Mouse (Mus musculus) left cerebral cortex, postnatal 36 days (tissue): Measurements from ENCODE around the gene Eva1b. TPM values are rescaled to one million over a fixed set of nuclear protein-coding genes. Genes with fewer than 3 reads are reported as not detected.
"Not testable (repeated sequence)": the region's sequence is repeated elsewhere in the genome, so short reads cannot be mapped to it uniquely, and the experiment has no call there.

ENCODE experiments used
- DNase-seq, 2 experiments: peaks; one replicate each; pipeline ENCODE4 v3.0.0; 2021 to 2022; ENCODE audit warnings: low spot score in 2 of 2, mixed read lengths in 1 of 2
- intact Hi-C: fragments of 180-260 bp; cut with DNase I; formaldehyde crosslinking; loops from one replicate; pipeline ENCODE4 v1.15.1; 2025
- total RNA-seq, 2 experiments: library from RNA; stranded (reverse); gene quantifications; 2 replicates each; pipeline ENCODE4 v1.2.3; 2021

Eva1b gene
- total RNA-seq, 2 experiments from 2014 or later, result 3.0 to 3.8 TPM

DNA sequence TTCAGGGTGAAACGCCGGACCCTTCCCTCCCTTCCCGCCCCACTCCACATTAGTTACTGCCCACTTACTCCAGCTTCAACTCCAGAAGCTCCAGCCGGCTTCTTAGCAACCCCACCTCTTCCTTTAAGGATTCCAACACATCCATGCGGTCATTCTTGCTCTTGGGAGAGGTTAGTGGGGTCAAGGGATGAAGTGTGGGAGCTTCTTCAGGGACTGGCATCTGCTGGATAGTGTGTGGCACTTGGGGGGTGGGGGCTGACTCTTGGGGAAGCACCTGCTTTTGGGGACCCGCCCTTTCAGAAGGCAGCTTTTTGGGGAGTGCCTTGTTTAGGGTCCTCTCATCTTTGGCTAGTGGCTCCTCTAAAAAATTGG, 3.4 kb downstream of the Eva1b start:
- intact Hi-C loops, result no loop called here
- DNase-seq, result no peak

GRCm38 (mm10) chr4:126151701-126152440, 4.3 kb downstream of the Eva1b start:
- intact Hi-C loops, result no loop called here
- DNase-seq, result no peak

DNA sequence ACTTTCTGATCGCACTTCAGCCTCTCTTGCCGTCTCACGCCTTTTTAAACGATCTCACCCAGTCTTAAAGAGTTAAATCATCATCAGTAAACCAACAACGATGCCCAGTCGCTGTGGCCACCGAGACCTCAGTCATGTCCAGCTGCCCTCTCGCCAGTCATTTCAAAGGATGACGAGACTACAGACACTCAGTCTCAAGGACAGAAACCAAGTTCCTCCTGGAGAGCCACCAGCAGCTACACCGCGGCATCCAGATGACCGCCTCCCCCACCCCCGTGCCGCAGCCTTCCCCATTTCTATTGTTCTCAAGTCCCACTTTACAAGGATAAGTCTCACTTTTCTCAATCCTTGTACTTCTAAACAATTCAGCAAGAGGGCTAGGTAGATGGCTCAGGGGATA, 5.3 kb downstream of the Eva1b start:
- intact Hi-C loops, result no loop called here

DNA sequence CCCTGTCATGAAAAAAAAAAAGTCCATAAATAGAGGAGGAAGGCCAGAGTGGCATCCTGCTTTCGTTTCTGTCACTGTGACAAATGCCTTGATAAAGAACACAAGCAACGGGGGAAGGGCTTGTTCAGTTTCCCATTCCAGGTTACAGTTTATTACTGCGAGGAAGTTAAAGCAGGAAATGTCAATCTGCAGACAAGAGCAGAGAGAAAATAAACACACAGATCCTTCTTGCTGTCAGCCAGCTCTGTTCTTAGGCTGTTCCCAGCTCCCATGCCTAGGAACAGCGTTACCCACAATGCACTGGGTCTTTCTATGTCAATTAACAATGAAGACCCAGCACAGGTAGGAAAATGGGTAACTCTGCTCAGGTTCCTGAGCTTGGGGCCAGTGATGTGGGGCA, 7.6 kb downstream of the Eva1b start:
- DNase-seq, result no peak
- intact Hi-C loops, result loop anchor here (5.0 kb wide), 1 partner anchor 33 kb away; no protein-coding TSS in a partner anchor

More for the DNA sequence above, 5.3 kb downstream of the Eva1b start:
- no peak for DNase-seq

DNA sequence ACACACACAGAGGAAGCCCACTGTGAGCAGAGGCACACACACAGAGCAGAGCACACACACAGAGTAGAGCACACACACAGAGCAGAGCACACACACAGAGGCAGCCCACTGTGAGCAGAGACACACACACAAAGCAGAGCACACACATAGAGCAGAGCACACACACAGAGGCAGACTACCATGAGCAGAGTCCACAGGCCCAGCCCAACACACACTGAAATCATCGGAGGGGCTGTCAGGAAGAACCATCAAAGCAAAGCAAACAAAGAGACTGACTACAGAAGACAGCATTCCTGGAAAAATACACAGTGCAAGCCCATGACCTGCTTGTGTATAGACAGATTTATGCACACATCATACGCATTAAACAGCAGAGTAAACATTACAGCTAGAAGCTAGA, 8.3 kb downstream of the Eva1b start:
- DNase-seq, result no peak
- intact Hi-C loops, result loop anchor here (5.0 kb wide), 1 partner anchor 34 kb away; no protein-coding TSS in a partner anchor

- no peak for DNase-seq
- intact Hi-C loops, result loop anchor here (5.0 kb wide), 1 partner anchor 34 kb away; no protein-coding TSS in a partner anchor
Measured at GRCm38 (mm10) chr4:126156617-126157016, 9.1 kb downstream of the Eva1b start.

DNA sequence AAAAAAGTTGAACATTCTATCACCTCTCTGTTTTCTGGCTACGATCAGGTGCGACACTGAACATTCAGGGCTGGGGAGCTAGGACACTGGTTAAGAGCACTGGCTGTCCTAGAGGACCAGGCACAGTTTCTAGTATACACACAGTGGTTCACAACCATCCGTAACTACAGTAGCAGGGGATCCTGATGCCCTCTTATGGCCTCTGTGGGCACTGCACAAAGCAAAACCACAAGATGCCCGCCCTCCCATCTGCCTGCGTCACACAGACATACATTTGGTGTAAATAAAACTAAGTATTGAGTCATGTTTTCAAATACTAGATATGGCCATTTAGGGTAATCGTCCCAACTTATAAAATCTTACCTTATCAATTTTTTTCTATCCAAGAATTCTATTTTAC, 10.0 kb downstream of the Eva1b start:
- DNase-seq, result no peak
- intact Hi-C loops, result loop anchor here (5.0 kb wide), 1 partner anchor 35 kb away; no protein-coding TSS in a partner anchor

GRCm38 (mm10) chr4:126159455-126159854, 11.9 kb downstream of the Eva1b start:
- intact Hi-C loops, result loop anchor here (5.0 kb wide), 1 partner anchor 37 kb away; no protein-coding TSS in a partner anchor
- DNase-seq, result no peak

DNA sequence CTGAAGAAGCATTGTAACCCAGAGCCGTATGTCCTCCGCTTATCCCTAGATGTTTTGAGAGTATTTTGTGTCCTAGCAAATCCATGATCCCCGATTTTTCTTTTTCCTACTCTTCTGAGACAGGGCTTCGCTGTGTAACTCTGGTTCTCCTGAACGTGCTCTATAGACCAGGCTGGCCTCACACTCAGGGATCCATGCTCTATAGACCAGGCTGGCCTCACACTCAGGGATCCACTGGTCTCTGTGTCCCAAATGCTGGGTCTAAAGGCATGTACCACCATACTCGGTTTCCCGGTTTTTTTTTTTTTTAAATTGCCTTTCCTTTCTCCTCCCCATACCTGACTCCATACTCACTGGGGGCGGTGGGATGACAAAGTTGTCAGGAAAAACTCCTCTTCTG, 13.4 kb downstream of the Eva1b start:
- intact Hi-C loops, result no loop called here
- DNase-seq, result no peak

- DNase-seq, result no peak
Measured at GRCm38 (mm10) chr4:126161456-126161855, 13.9 kb downstream of the Eva1b start.

GRCm38 (mm10) chr4:126161986-126162385, 14.4 kb downstream of the Eva1b start:
- intact Hi-C loops, result no loop called here
- DNase-seq, result no peak

More at GRCm38 (mm10) chr4:126161456-126161855, 13.9 kb downstream of the Eva1b start:
- intact Hi-C loops, result no loop called here

- DNase-seq, result peak; percentile 79 to 80
- intact Hi-C loops, result no loop called here
Measured at GRCm38 (mm10) chr4:126162544-126163066, 15.1 kb downstream of the Eva1b start.

- intact Hi-C loops, result no loop called here
- DNase-seq, result no peak
Measured at GRCm38 (mm10) chr4:126163067-126163659, 15.6 kb downstream of the Eva1b start, which contains the start of gene Sh3d21. TSS of gene Sh3d21 (minus strand) at chr4:126163491.

DNA sequence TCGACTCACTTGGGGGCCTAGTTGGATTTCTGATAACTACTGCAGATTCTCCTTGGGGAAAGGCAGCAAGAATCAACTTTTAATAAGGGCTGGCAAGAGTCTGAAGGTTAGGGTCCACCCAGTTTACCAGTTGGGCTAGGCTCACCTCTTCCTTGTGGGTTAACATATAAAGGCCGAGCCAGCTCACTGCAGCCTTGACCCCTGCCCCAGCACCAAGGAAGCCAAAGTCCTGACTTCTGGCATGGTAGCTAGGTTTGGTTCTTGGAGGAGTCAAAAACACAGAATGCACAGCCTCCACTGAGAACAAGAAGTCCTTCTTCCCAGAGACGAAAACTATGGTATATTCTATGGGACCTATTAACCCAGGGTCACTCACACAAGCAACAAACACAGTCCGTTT, 16.1 kb downstream of the Eva1b start:
- DNase-seq, result no peak
- intact Hi-C loops, result no loop called here

- DNase-seq, intact Hi-C loops: not testable (repeated sequence)
Measured at GRCm38 (mm10) chr4:126165092-126165491, 17.5 kb downstream of the Eva1b start.

GRCm38 (mm10) chr4:126166084-126166483, 18.5 kb downstream of the Eva1b start:
- intact Hi-C loops, result no loop called here

GRCm38 (mm10) chr4:126168851-126169250, 21.3 kb downstream of the Eva1b start:
- no peak for DNase-seq
- intact Hi-C loops, result no loop called here

More at GRCm38 (mm10) chr4:126166084-126166483, 18.5 kb downstream of the Eva1b start:
- no peak for DNase-seq

DNA sequence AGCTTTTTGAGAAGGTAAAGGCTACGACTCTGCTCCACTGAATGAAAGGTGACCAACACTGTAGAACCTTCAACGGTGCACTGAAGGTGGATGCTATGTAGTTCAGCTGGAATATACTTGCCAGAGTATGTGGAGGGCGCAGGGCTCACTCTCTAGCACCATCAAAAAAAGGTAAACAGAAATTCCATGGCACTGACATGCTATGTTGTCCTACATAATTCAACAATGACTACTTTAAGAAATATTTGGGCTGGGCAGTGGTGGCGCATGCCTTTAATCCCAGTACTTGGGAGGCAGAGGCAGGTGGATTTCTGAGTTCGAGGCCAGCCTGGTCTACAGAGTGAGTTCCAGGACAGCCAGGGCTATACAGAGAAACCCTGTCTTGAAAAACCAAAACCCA, 23.2 kb downstream of the Eva1b start:
- intact Hi-C loops, DNase-seq: not testable (repeated sequence)

DNA sequence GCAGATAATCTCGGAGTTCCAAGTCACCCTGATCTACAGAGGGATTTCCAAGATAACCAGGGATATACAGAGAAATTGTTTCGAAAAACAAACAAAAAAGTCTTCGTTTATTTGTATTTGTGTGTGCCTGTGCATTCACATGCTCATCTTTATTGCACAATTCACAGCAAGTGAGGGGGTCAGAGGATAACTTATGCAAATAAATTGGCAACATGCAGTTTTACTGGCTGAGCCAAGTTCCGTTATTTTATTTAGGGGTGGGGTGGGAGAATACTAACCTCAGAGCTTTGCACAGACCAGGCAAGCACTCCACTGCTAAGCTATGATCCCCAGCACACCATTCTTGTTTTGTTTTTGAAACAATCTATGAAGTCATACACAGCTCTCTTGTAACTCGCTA, 26.3 kb downstream of the Eva1b start:
- intact Hi-C loops, result no loop called here

GRCm38 (mm10) chr4:126175980-126176379, 28.4 kb downstream of the Eva1b start:
- DNase-seq, intact Hi-C loops: not testable (repeated sequence)

More for the DNA sequence above, 26.3 kb downstream of the Eva1b start:
- no peak for DNase-seq
